Mouse (Mus musculus) stomach, embryonic 16.5 days (tissue): ENCODE data around the gene Msh4. TPM values are rescaled to one million over a fixed set of nuclear protein-coding genes. Genes with fewer than 3 reads are reported as not detected.

Source experiments
- ATAC-seq: fragments of 200-750 bp; cut with Nextera tagmentation; 2 replicates; pipeline ENCODE4 v1.8.0; 2017; ENCODE audit warnings: moderate number of reproducible peaks, moderate TSS enrichment; ENCODE audit not compliant: insufficient read depth, low FRiP score
- H3K27ac ChIP-seq: fragments of 300-500 bp; sonication (generic); 2 replicates; pipeline ENCODE4 v1.5.1; 2014; ENCODE audit warnings: low read length
- H3K27me3 ChIP-seq: fragments of 300-500 bp; sonication (generic); 2 replicates; pipeline ENCODE4 v1.6.1; 2014; ENCODE audit warnings: low read length, control low read depth, mixed read lengths; ENCODE audit not compliant: control insufficient read depth, insufficient read depth
- H3K36me3 ChIP-seq: fragments of 300-500 bp; sonication (generic); 2 replicates; pipeline ENCODE4 v1.6.1; 2014; ENCODE audit warnings: low read length; ENCODE audit not compliant: control insufficient read depth, insufficient read depth
- H3K4me1 ChIP-seq: fragments of 300-500 bp; sonication (generic); 2 replicates; pipeline ENCODE4 v1.6.1; 2014; ENCODE audit warnings: low read length, control low read depth, mixed read lengths; ENCODE audit not compliant: control insufficient read depth, insufficient read depth
- H3K4me2 ChIP-seq: fragments of 300-500 bp; sonication (generic); 2 replicates; pipeline ENCODE4 v1.6.1; 2014; ENCODE audit warnings: low read depth, low read length, mixed read lengths
- H3K4me3 ChIP-seq: fragments of 300-500 bp; sonication (generic); replicated peaks from 2 replicates; pipeline ENCODE4 v1.5.1; 2014; ENCODE audit warnings: mild to moderate bottlenecking, low read length
- H3K9ac ChIP-seq: fragments of 300-500 bp; sonication (generic); 2 replicates; pipeline ENCODE4 v1.6.1; 2014; ENCODE audit warnings: low read length
- H3K9me3 ChIP-seq: fragments of 300-500 bp; sonication (generic); replicated peaks from 2 replicates; pipeline ENCODE4 v1.6.1; 2016; ENCODE audit warnings: low read length, control low read depth; ENCODE audit not compliant: control insufficient read depth
- WGBS: fragments of 180-500 bp; shearing (Covaris S2); extraction: QIAGEN DNeasy Blood & Tissue Kit; methylation state at CpG from one replicate; pipeline ENCODE4 v1.1.7; 2014; 5-methylcytosine and 5-hydroxymethylcytosine counted together
- polyA plus RNA-seq: library from polyadenylated mRNA; unstranded; fragments of >200 nt; fragmentation: Nextera tagmentation; extraction: Ambion mirVana; gene quantifications from 2 replicates; pipeline ENCODE4 v1.2.1, GENCODE M21; 2015

Msh4 gene
- not detected in 2 replicates for polyA plus RNA-seq

DNA sequence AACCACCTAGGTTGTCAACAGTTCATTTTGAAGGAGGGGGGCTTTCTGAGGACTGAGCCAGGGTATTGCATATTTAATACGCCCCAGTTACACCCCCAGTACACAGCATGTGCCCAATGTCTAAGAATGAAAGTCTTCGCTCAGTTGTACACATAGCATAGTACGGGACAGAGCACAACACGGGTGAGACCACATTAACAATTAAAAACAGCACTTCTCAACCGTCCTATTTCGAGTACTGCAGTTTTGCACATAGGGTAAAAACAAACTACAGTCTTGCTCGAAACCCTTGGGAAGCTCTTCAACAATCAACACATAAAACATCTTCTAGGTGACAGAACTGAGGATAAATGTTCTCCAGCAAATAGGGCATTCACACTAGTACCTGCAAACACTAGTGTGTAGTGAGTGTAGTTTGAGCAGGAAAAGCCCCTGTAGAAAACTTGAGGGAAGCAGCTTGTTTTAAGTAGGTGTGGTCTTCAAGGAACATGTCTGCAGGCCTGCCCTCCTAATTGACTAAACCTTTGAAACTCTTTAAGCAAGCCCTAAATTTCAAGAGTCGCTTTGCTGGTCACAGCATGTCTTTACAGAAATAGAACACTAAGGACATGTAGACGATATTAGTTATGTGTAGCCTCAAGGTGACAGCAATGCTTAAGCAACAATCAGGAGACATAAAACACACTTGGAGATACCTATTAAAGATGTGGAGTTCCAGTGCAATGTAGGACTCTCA lies at the start of gene Msh4:
Gene Msh4 (minus strand): TSS at position 3 of the 736 bp plus-strand sequence.
- no peak within 1 kb of the TSS for H3K9ac ChIP-seq
- WGBS, result 82% methylated on average over 9 of the region's 9 CpGs
- peaks cover 31% of the 10 kb centered on the region for H3K4me1 ChIP-seq
- H3K9me3 ChIP-seq, result no peaks in the 10 kb centered on the region
- H3K27ac ChIP-seq, result no peak within 1 kb of the TSS; the same call in 1 of the 2 replicates
- no peak within 1 kb of the TSS for H3K4me2 ChIP-seq
- ATAC-seq, result no peak
- H3K4me3 ChIP-seq, result no peak within 1 kb of the TSS
- no peaks in the 10 kb centered on the region for H3K27me3 ChIP-seq
- H3K36me3 ChIP-seq, result peaks cover 60% of the 10 kb centered on the region

DNA sequence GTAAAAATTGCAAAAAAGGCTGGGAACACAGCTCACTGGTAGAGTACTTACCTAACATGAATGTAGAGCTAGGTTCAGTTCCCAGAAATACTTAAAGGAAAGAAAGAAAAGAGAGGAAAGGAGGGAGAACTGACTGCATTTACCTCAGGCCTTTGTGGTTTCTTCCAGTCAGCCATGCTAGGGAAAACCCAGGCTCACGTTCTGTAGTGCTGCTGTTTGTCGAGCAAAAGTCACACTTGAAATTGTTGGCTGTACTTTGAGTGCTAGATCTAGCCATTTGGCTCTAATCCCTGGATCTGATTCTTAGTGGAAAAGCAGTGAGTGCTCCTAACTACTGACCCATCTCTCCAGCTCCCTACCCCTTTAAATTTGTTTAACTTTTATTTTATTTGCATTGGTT lies 42.2 kb upstream of the Msh4 start:
- ATAC-seq, result no peak
- WGBS, result 49% methylated on average over 2 of the region's 2 CpGs

DNA sequence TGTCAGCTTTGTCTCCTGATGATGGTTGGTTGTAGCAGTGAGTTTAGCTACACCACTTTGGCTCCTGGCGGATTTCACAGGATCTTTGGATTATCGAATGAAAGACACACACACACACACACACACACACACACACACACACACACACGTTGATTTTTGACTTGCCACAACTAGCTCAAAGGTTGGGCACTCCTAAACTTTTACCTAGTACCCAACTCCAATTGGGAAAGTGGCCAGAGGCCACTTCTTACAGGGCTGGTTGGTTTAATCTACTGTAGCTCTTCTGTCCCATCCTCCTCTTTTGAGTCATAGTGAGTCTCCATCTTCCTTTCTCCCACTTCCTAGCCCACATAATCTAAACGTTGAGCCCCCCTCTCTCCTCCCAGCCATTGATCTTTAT lies 41.3 kb upstream of the Msh4 start:
- WGBS, result 72% methylated on average over 4 of the region's 4 CpGs
- no peaks in the 10 kb centered on the region for H3K27me3 ChIP-seq

More for the DNA sequence above, 42.2 kb upstream of the Msh4 start:
- no peak overlapping the region for H3K27ac ChIP-seq
- H3K4me1 ChIP-seq, result no peaks in the 10 kb centered on the region; the same call in 1 of the 2 replicates
- no peaks in the 10 kb centered on the region for H3K27me3 ChIP-seq
- no peaks in the 10 kb centered on the region for H3K9me3 ChIP-seq
- H3K4me3 ChIP-seq, result no peak overlapping the region
- H3K9ac ChIP-seq, result no peak overlapping the region
- H3K4me2 ChIP-seq, result no peak overlapping the region
- no peaks in the 10 kb centered on the region for H3K36me3 ChIP-seq

DNA sequence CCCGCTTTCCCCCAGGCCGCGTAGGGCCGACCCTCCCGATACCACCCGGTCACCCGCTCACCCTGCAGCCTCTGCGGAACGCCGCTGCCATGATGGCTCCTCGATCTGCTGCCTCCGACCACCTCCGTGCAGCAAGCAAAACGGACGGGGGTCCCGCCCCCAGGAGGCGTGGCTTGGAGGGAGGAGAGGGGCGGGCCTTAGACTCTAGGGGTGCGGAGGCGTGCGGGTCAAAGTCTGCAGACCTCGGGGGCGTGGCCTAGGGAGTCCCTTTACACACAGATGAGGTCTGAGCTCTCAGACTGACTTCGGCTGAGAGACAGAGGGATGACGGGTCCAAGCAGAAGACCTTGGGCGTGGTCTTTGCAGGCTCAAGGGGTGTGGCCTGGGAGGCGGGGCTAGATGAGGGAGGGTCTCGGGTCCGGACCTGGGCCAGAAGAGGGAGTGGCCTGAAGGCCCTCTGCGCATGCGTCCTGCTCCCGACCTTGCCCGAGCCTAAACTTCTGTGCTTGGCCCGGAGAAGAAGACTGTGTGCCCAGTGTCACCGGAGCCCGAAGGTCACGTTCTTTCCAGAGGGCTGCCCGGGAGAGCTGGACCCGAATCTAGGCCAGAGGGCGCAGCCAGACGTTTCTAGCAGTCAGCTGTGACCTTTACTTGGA lies 38.5 kb upstream of the Msh4 start, which contains the start of gene Acadm:
Gene Acadm (minus strand): TSS at position 298 of the 656 bp plus-strand sequence.
- peak within 1 kb of the TSS; percentile 85 for H3K9ac ChIP-seq
- H3K4me2 ChIP-seq, result peak within 1 kb of the TSS; percentile 66
- no peaks in the 10 kb centered on the region for H3K36me3 ChIP-seq
- peak within 1 kb of the TSS; percentile 84 for H3K4me3 ChIP-seq
- peaks cover 4% of the 10 kb centered on the region; the same call in 1 of the 2 replicates for H3K4me1 ChIP-seq
- peak within 1 kb of the TSS; percentile 94 for H3K27ac ChIP-seq
- ATAC-seq, result peak; percentile 99
- no peaks in the 10 kb centered on the region for H3K27me3 ChIP-seq
- no peaks in the 10 kb centered on the region for H3K9me3 ChIP-seq
- WGBS, result under 1% methylated on average over 41 of the region's 41 CpGs

More for the DNA sequence above, 41.3 kb upstream of the Msh4 start:
- ATAC-seq, result no peak
- Histone ChIP-seq H3K9ac (no peak overlapping the region), H3K36me3 (no peaks in the 10 kb centered on the region), H3K4me3 (no peak overlapping the region), H3K9me3 (no peaks in the 10 kb centered on the region), H3K4me1 (peaks cover 4% of the 10 kb centered on the region; the same call in 1 of the 2 replicates), H3K4me2 (no peak overlapping the region), H3K27ac (no peak overlapping the region)

DNA sequence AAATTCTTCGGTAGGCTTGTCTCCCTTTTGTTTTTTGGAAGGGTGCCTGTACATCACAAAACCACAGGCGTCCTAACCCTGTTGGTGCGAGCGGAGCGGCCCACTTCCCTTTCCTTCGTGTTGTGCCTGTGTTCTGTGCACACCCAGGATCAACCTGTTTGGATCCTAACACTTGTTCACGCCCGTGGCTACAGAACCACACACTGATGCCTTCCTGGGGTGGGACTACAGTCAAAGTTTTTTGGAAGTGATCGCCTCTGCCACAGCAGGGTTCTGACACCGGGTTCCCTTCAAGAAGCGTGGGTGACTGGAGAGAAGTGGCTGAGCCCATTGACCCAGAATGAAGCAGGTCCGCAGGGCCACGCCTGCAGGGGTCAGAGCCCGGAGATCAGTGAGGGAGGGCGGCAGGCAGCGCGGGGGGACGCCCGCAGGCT lies 38.0 kb upstream of the Msh4 start:
- Histone ChIP-seq H3K4me1 (peaks cover 4% of the 10 kb centered on the region; the same call in 1 of the 2 replicates), H3K27ac (peak overlapping the region; percentile 94), H3K36me3 (no peaks in the 10 kb centered on the region), H3K4me3 (peak overlapping the region; percentile 84), H3K27me3 (no peaks in the 10 kb centered on the region), H3K9me3 (no peaks in the 10 kb centered on the region), H3K4me2 (peak overlapping the region; percentile 66), H3K9ac (peak overlapping the region; percentile 85)
- peak; percentile 51 for ATAC-seq
- under 1% methylated on average over 19 of the region's 19 CpGs for WGBS

DNA sequence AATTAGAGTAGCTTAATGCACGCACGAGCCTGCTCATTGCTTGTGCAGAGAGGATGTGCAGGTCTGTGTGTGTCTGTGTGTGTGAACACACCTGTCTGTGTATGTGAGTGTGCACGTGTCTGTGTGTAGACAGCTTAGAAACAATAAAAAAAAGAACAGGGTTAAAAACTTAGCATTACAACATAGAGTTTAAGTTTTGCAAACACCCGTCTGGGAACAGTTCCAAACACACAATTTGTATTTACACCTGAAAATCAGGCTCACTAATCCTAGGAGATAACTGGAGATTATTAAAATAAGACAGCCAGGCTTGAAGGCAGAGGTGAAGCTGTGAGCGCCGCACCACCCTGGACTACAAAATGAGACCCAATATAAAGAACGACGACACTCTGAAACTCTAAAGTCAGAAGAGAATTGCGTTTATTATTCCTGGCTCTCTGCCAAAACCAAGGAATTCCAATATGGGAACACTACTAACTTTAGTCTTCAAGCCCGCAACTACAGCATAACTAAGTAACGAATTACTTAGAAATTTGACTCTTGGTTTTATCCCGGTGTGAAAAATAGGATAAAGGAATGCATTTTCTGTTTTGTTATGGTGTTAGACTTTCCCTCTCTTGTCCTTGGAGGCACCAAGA lies 37.2 kb upstream of the Msh4 start:
- 25% methylated on average over 12 of the region's 12 CpGs for WGBS
- H3K9ac ChIP-seq, result no peak overlapping the region; the same call in 1 of the 2 replicates
- ATAC-seq, result no peak

DNA sequence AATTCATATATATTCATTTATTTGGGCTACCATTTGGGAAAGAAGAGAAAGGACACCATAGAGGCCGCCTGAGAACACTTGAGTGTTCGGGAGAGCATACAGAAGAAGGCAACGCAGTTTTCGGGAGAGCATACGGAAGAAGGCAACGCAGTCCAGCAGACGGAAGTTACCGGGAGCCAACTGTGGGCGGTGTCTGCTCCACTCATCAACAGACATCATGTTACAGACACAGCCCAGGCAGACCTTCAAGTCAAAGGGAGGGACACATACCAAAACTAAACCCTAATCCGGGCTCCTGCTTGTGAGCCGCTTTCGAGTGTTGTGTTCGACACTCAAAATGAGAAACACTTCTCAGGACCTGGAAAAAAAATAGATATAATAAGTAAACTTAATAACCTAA lies 35.7 kb upstream of the Msh4 start:
- peaks cover 4% of the 10 kb centered on the region; the same call in 1 of the 2 replicates for H3K4me1 ChIP-seq
- ATAC-seq, result no peak
- no peak overlapping the region for H3K4me3 ChIP-seq
- no peak overlapping the region for H3K4me2 ChIP-seq
- H3K9ac ChIP-seq, result no peak overlapping the region
- H3K36me3 ChIP-seq, result no peaks in the 10 kb centered on the region
- WGBS, result 93% methylated on average over 13 of the region's 13 CpGs
- no peaks in the 10 kb centered on the region for H3K27me3 ChIP-seq
- H3K27ac ChIP-seq, result no peak overlapping the region
- H3K9me3 ChIP-seq, result no peaks in the 10 kb centered on the region

More for the DNA sequence above, 37.2 kb upstream of the Msh4 start:
- H3K4me3 ChIP-seq, result peak overlapping the region; percentile 84
- H3K4me2 ChIP-seq, result peak overlapping the region; percentile 66
- H3K27me3 ChIP-seq, result no peaks in the 10 kb centered on the region
- peaks cover 4% of the 10 kb centered on the region; the same call in 1 of the 2 replicates for H3K4me1 ChIP-seq
- no peaks in the 10 kb centered on the region for H3K36me3 ChIP-seq
- H3K9me3 ChIP-seq, result no peaks in the 10 kb centered on the region
- peak overlapping the region; percentile 94; the same call in 1 of the 2 replicates for H3K27ac ChIP-seq

DNA sequence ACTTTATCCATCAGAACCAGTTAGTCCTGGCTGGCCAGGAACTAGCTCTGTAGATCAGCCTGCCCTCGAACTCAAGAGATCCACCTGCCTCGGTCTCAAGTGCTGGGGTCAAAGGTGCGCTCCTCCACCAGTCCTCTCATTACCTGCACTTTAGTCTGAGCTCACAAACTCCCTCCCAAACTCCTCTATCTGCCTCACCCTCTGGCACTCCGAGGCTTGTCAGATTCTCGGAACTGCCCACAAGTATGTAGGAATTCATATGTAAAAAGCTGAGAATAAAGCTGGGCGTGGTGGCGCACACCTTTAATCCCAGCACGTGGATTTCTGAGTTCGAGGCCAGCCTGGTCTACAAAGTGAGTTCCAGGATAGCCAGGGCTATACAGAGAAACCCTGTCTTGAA lies 34.5 kb upstream of the Msh4 start:
- Histone ChIP-seq H3K4me3 (no peak overlapping the region), H3K27me3 (no peaks in the 10 kb centered on the region), H3K9ac (no peak overlapping the region), H3K4me1 (peaks cover 4% of the 10 kb centered on the region; the same call in 1 of the 2 replicates), H3K36me3 (no peaks in the 10 kb centered on the region), H3K27ac (no peak overlapping the region), H3K9me3 (no peaks in the 10 kb centered on the region), H3K4me2 (no peak overlapping the region)
- ATAC-seq, result no peak
- WGBS, result 85% methylated on average over 9 of the region's 9 CpGs
